Mouse (Mus musculus) lung, postnatal 0 days (tissue): ENCODE measurements around the gene Slc29a1.

Experiments used
- CTCF ChIP-seq: IDR thresholded peaks from 2 replicates; pipeline ENCODE4 v1.5.1; 2016; ENCODE audit warnings: antibody characterized with exemption, mild to moderate bottlenecking
- EP300 ChIP-seq: IDR thresholded peaks from 2 replicates; pipeline ENCODE4 v1.6.1; 2016; ENCODE audit warnings: antibody characterized with exemption, mild to moderate bottlenecking, control low read depth

GRCm38 (mm10) chr17:45590410-45590809 lies 9.0 kb downstream of the Slc29a1 start:
- TF ChIP-seq CTCF, result peak; percentile 14; the same call in 1 of the 2 replicates
- TF ChIP-seq EP300, result no peak
